Mouse (Mus musculus): Measurements from ENCODE around the gene Nudt19. TPM values are rescaled to one million over a fixed set of nuclear protein-coding genes. Genes with fewer than 3 reads are reported as not detected.

Gene Nudt19
- polyA plus RNA-seq (2014; fragmentation: Nextera tagmentation; extraction: Ambion mirVana): 110 and 113 TPM in 2 replicates

DNA sequence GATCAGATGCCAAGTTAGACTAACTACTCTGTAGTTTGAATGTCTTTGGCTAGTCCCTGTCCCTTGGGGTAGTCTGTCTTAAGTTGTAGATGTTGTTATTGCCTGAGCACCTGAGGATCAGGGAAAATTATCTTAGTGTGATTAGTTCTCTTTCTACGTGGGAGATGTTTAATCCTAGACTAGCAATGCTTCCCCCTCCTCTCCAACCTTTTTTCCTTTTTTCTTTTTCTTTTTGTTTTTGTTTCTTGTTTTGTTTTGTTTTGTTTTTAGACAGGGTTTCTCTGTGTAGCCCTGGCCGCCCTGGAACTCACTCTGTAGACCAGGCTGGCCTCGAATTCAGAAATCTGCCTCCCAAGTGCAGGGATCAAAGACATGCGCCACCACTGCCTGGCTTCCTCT is at the start of gene Nudt19:
Nudt19 (minus strand) TSS at position 100 of the 399 bp plus-strand sequence.
- peak within 1 kb of the TSS; percentile 91 for H3K9ac ChIP-seq (ENCODE audit: low read length)
- WGBS: 65% methylated on average over 4 of the region's 4 CpGs
- no peak for DNase-seq (ENCODE audit: low spot score)
- peak within 1 kb of the TSS; percentile 77 for H3K4me3 ChIP-seq (ENCODE audit: low read depth, low read length)
- peak within 1 kb of the TSS; percentile 93 for H3K4me2 ChIP-seq (ENCODE audit: low read length)
- H3K4me1 ChIP-seq (ENCODE audit: control insufficient read depth, insufficient read depth, low read length): no peaks in the 10 kb centered on the region
- no peak for ATAC-seq
- 0 out of 2 replicates have a peak, but pooled peaks cover 4% of the 10 kb centered on the region for H3K36me3 ChIP-seq (ENCODE audit: control insufficient read depth, insufficient read depth, low read length)
- peak within 1 kb of the TSS; percentile 92 for H3K27ac ChIP-seq (ENCODE audit: low read depth, low read length)
- no peaks in the 10 kb centered on the region for H3K27me3 ChIP-seq (replicated peaks; ENCODE audit: control insufficient read depth, insufficient read depth, low read length)
- no peaks in the 10 kb centered on the region for H3K9me3 ChIP-seq (replicated peaks; ENCODE audit: control insufficient read depth, low read length)

DNA sequence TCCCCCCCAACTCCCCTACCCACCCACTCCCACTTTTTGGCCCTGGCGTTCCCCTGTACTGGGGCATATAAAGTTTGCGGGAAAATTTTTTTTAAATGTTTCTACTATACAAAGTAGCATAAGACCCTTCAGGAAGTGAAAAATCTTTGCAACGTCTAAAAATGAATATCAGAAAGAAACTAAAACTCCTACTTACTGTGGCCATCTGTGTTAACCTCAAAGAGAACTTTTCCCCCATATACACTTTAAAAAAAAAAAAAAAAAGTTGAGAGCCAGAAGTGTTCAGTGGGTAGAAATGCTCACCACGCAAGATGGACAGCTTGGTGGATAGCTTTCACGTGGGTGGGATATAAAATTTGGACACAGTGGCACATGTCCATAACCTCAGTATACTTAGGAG is 46.7 kb upstream of the Nudt19 start:
- Histone ChIP-seq H3K4me2 (ENCODE audit: low read length) (no peak overlapping the region), H3K36me3 (ENCODE audit: control insufficient read depth, insufficient read depth, low read length) (peaks cover 24% of the 10 kb centered on the region; the same call in 1 of the 2 replicates), H3K9me3 (replicated peaks; ENCODE audit: control insufficient read depth, low read length) (no peaks in the 10 kb centered on the region), H3K4me1 (ENCODE audit: control insufficient read depth, insufficient read depth, low read length) (no peaks in the 10 kb centered on the region), H3K4me3 (ENCODE audit: low read depth, low read length) (no peak overlapping the region), H3K27ac (ENCODE audit: low read depth, low read length) (no peak overlapping the region), H3K27me3 (replicated peaks; ENCODE audit: control insufficient read depth, insufficient read depth, low read length) (no peaks in the 10 kb centered on the region), H3K9ac (ENCODE audit: low read length) (no peak overlapping the region)
- WGBS: over 99% methylated on average over 5 of the region's 5 CpGs
- DNase-seq (ENCODE audit: low spot score): no peak
- no peak for ATAC-seq

DNA sequence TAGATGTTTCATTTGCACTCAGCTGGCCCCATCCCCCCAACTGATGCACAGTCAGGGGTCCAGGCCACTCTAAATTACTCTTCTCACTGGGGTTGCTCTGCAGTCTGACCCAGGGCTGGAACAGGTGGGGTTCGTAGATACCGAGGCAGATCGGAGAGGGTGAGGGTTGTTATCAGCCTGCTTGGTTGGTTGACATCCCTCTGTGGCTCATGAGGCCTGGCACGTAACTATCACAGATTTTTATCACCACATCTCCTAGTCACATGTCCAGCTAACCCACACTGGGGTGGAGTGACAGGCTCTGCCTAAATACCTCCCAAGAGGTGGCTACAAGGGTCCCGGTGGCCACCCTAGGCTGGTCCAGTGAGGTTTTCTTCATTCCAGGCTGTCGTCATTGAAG is 45.0 kb upstream of the Nudt19 start:
- Histone ChIP-seq H3K4me3 (ENCODE audit: low read depth, low read length) (no peak overlapping the region), H3K9me3 (replicated peaks; ENCODE audit: control insufficient read depth, low read length) (no peaks in the 10 kb centered on the region), H3K9ac (ENCODE audit: low read length) (no peak overlapping the region), H3K27ac (ENCODE audit: low read depth, low read length) (no peak overlapping the region), H3K4me2 (ENCODE audit: low read length) (no peak overlapping the region), H3K36me3 (ENCODE audit: control insufficient read depth, insufficient read depth, low read length) (peaks cover 21% of the 10 kb centered on the region; the same call in 1 of the 2 replicates), H3K27me3 (replicated peaks; ENCODE audit: control insufficient read depth, insufficient read depth, low read length) (no peaks in the 10 kb centered on the region), H3K4me1 (ENCODE audit: control insufficient read depth, insufficient read depth, low read length) (no peaks in the 10 kb centered on the region)
- WGBS: 93% methylated on average over 6 of the region's 6 CpGs
- no peak for ATAC-seq
- no peak for DNase-seq (ENCODE audit: low spot score)

DNA sequence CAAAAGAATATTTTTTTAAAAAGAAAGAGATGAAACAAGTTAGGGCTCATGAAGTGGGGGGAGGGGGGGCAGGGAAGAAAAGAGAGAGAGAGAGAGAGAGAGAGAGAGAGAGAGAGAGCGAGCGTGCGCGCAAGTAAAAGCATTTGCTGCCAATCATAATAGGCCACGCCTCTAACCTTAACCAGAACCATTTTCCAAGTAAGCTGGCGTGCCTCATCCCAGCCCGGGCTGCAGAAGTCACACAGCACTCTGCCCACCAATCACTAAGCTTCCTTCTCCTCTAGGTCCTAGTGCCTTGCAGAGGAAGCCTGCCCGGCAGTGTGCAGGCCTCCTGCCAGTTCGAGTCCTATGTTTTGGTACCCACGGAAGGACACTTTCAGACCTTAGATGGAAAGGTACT is 43.9 kb upstream of the Nudt19 start:
- H3K36me3 ChIP-seq (ENCODE audit: control insufficient read depth, insufficient read depth, low read length): peaks cover 27% of the 10 kb centered on the region
- H3K9me3 ChIP-seq (replicated peaks; ENCODE audit: control insufficient read depth, low read length): no peaks in the 10 kb centered on the region
- 93% methylated on average over 10 of the region's 10 CpGs for WGBS
- no peak overlapping the region for H3K27ac ChIP-seq (ENCODE audit: low read depth, low read length)
- no peak overlapping the region for H3K4me2 ChIP-seq (ENCODE audit: low read length)
- no peaks in the 10 kb centered on the region for H3K4me1 ChIP-seq (ENCODE audit: control insufficient read depth, insufficient read depth, low read length)
- no peak overlapping the region for H3K9ac ChIP-seq (ENCODE audit: low read length)
- no peaks in the 10 kb centered on the region for H3K27me3 ChIP-seq (replicated peaks; ENCODE audit: control insufficient read depth, insufficient read depth, low read length)
- DNase-seq (ENCODE audit: low spot score) (no peak), ATAC-seq (no peak)
- H3K4me3 ChIP-seq (ENCODE audit: low read depth, low read length): no peak overlapping the region

DNA sequence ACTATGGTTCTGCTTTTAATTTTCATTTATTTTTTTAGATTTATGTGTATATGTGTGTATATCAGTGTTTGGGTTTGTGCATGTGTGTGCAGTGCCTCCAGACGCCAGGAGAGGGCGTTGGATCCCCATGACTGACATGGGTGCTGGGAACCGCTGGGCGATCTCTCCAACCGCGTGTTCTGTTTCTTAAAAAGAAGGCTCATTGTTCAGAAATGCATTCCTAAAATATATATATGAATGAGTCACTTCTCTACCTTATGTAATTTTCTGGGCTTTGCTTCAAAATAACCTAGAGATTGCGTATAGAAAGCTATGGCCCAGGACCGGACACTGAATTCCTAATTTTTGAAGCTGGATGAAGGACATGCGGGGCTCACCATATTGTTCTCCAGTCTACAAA is 43.4 kb upstream of the Nudt19 start:
- peaks cover 27% of the 10 kb centered on the region for H3K36me3 ChIP-seq (ENCODE audit: control insufficient read depth, insufficient read depth, low read length)
- no peaks in the 10 kb centered on the region for H3K9me3 ChIP-seq (replicated peaks; ENCODE audit: control insufficient read depth, low read length)
- no peak overlapping the region for H3K27ac ChIP-seq (ENCODE audit: low read depth, low read length)
- no peaks in the 10 kb centered on the region for H3K27me3 ChIP-seq (replicated peaks; ENCODE audit: control insufficient read depth, insufficient read depth, low read length)
- DNase-seq (ENCODE audit: low spot score): no peak
- no peak for ATAC-seq
- no peak overlapping the region for H3K9ac ChIP-seq (ENCODE audit: low read length)
- H3K4me2 ChIP-seq (ENCODE audit: low read length): no peak overlapping the region
- no peak overlapping the region for H3K4me3 ChIP-seq (ENCODE audit: low read depth, low read length)
- H3K4me1 ChIP-seq (ENCODE audit: control insufficient read depth, insufficient read depth, low read length): no peaks in the 10 kb centered on the region
- 96% methylated on average over 9 of the region's 9 CpGs for WGBS

DNA sequence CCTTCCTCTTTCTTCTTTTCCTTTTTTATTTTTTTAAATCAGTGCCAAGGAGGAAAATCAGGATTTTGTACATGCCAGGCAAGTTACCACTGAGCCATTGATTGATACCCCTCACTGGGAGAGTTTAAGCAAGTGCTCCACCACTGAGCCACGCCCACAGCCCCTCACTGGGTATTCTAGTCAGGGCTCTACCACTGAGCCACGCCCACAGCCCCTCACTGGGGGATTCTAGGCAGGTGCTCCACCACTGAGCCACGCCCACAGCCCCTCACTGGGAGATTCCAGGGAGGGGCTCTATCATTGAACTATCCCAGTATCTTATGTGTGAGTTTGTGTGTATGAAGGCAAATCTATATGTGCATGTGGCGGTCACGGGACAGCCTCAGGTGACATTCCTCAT is 38.2 kb upstream of the Nudt19 start:
- no peak overlapping the region for H3K9ac ChIP-seq (ENCODE audit: low read length)
- H3K9me3 ChIP-seq (replicated peaks; ENCODE audit: control insufficient read depth, low read length): no peaks in the 10 kb centered on the region
- H3K27me3 ChIP-seq (replicated peaks; ENCODE audit: control insufficient read depth, insufficient read depth, low read length): no peaks in the 10 kb centered on the region
- H3K36me3 ChIP-seq (ENCODE audit: control insufficient read depth, insufficient read depth, low read length): peaks cover 31% of the 10 kb centered on the region
- no peak overlapping the region for H3K27ac ChIP-seq (ENCODE audit: low read depth, low read length)
- 84% methylated on average over 5 of the region's 5 CpGs for WGBS
- DNase-seq (ENCODE audit: low spot score) (no peak), ATAC-seq (no peak)
- H3K4me3 ChIP-seq (ENCODE audit: low read depth, low read length): no peak overlapping the region
- H3K4me1 ChIP-seq (ENCODE audit: control insufficient read depth, insufficient read depth, low read length): no peaks in the 10 kb centered on the region
- no peak overlapping the region for H3K4me2 ChIP-seq (ENCODE audit: low read length)

DNA sequence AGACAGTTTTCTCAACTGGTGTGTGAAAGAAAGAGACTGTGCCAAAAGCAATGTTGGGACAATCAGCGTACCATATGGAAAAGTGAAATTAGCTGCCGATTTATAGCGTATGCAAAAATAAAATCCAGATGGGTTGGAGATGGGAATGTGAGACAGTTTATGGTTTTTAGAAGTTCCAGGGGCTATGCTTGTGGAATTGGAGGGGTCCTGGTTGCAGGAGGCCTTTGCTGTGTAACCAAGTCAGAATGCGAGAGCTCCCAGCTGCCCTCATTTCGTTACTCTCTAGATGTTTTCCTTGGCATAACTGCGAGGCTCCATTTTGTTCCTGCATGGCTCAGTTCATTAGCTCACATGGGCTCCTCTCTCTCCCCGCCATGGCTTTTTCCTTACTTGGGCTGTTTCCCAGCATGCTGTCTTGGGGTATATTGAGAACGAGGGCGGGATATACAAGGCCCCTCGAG is 34.7 kb upstream of the Nudt19 start:
- Histone ChIP-seq H3K36me3 (ENCODE audit: control insufficient read depth, insufficient read depth, low read length) (peaks cover 22% of the 10 kb centered on the region), H3K4me2 (ENCODE audit: low read length) (no peak overlapping the region), H3K4me1 (ENCODE audit: control insufficient read depth, insufficient read depth, low read length) (peaks cover 6% of the 10 kb centered on the region), H3K9me3 (replicated peaks; ENCODE audit: control insufficient read depth, low read length) (no peaks in the 10 kb centered on the region), H3K27ac (ENCODE audit: low read depth, low read length) (peak overlapping the region; percentile 63; the same call in 1 of the 2 replicates), H3K9ac (ENCODE audit: low read length) (no peak overlapping the region), H3K27me3 (replicated peaks; ENCODE audit: control insufficient read depth, insufficient read depth, low read length) (no peaks in the 10 kb centered on the region), H3K4me3 (ENCODE audit: low read depth, low read length) (no peak overlapping the region)
- DNase-seq (ENCODE audit: low spot score): peak; percentile 69
- WGBS: 78% methylated on average over 10 of the region's 10 CpGs
- no peak for ATAC-seq

DNA sequence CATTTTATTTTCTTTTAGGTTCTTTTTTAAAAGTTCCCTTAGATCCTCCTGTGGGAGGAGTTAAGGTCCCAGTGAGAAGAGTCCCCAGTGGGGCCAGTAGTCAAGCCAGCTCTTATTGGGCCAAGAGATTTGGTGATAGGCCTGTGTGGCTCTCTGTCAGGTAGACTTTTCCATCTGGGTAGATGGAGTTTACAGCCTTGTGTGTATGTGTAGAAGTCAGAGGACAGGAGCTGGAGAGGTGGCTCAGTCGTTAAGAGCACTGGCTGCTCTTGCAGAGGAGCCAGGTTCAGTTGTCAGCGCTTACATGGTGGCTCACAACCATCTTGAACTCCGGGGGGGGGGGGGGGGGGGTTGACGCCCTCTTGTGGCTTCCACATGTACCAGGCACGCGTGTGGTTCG is 33.4 kb upstream of the Nudt19 start:
- H3K27ac ChIP-seq (ENCODE audit: low read depth, low read length): no peak overlapping the region
- no peaks in the 10 kb centered on the region for H3K9me3 ChIP-seq (replicated peaks; ENCODE audit: control insufficient read depth, low read length)
- peaks cover 9% of the 10 kb centered on the region for H3K4me1 ChIP-seq (ENCODE audit: control insufficient read depth, insufficient read depth, low read length)
- no peak overlapping the region for H3K9ac ChIP-seq (ENCODE audit: low read length)
- no peak overlapping the region for H3K4me3 ChIP-seq (ENCODE audit: low read depth, low read length)
- no peak for DNase-seq (ENCODE audit: low spot score)
- ATAC-seq: no peak
- peaks cover 9% of the 10 kb centered on the region for H3K27me3 ChIP-seq (replicated peaks; ENCODE audit: control insufficient read depth, insufficient read depth, low read length)
- H3K36me3 ChIP-seq (ENCODE audit: control insufficient read depth, insufficient read depth, low read length): peaks cover 18% of the 10 kb centered on the region
- WGBS: 79% methylated on average over 6 of the region's 7 CpGs
- H3K4me2 ChIP-seq (ENCODE audit: low read length): no peak overlapping the region

DNA sequence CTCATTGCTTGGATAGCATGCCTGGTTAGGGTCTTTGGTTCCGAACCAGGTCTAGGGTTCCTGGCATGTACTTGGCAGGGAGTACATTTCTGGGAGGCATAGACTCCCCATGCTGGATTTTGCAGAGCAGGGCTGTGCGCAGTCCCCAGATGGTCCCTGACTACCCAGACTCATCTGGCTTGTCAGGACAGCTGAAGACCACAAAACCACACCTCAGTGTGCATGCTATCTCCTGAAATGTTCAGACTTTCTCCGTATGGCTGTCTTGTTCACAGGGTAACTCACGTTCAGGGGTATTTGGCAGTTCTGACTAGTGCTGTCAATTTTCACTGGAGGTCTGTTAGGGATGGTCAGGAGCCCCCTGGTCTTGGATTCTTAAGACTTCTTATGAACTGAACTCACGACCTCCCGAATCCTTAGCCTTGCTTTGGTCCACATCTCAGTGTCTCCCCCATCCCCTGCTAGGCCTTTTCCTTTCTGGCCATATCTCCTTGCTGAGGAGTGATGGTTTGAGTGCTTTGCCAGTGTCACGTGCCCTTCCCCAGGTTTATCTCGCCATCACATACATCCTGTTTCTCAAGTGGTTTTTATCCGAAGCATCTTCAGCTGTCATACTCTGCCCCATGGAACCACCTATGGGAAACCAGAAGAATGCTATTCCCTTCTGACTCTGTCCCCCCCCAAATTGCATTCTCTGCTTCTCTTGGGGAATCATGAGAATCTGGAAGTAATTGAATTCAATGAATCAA is 32.8 kb upstream of the Nudt19 start:
- Histone ChIP-seq H3K9me3 (replicated peaks; ENCODE audit: control insufficient read depth, low read length) (no peaks in the 10 kb centered on the region), H3K27ac (ENCODE audit: low read depth, low read length) (no peak overlapping the region), H3K4me3 (ENCODE audit: low read depth, low read length) (no peak overlapping the region), H3K36me3 (ENCODE audit: control insufficient read depth, insufficient read depth, low read length) (peaks cover 18% of the 10 kb centered on the region), H3K4me2 (ENCODE audit: low read length) (no peak overlapping the region), H3K4me1 (ENCODE audit: control insufficient read depth, insufficient read depth, low read length) (peaks cover 9% of the 10 kb centered on the region), H3K27me3 (replicated peaks; ENCODE audit: control insufficient read depth, insufficient read depth, low read length) (peaks cover 15% of the 10 kb centered on the region), H3K9ac (ENCODE audit: low read length) (no peak overlapping the region)
- no peak for ATAC-seq
- DNase-seq (ENCODE audit: low spot score): no peak
- 91% methylated on average over 9 of the region's 9 CpGs for WGBS

All from forebrain, embryonic 14.5 days (tissue).